Mouse (Mus musculus) ES-CJ7 (cell line): ENCODE measurements around the gene Gm12253.

Experiments used
- DNase-seq: peaks from one replicate; pipeline ENCODE4 v3.0.0; 2011; ENCODE audit warnings: low read depth, low spot score

The Gm12253 gene

GRCm38 (mm10) chr11:58432259-58432658 is at the start of gene Gm12253:
Gene Gm12253, plus strand, starts transcription at chr11:58432559.
- DNase-seq: no peak

- DNase-seq: no peak
Measured at GRCm38 (mm10) chr11:58399985-58400645, 32.2 kb upstream of the Gm12253 start.

DNA sequence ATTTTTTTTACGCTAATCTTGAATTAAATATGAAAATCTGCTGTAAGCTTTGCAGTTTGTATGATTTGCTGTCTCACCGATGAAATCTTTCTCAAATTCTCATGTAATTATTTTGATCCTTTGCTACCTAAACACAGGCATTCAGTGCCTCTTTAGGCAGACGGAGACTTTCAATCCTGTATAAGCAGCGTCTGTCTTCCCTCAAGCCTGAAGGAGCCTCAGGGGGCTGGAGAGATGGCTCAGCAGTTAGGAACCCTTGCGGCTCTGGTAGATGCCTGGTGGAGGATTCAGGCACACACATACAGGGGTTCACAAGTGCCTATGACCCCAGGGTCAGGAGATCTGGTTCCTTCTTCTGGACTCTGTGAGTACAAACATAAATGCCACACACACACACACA is 31.7 kb upstream of the Gm12253 start:
- no peak for DNase-seq

GRCm38 (mm10) chr11:58408066-58408465 is 24.3 kb upstream of the Gm12253 start:
- no peak for DNase-seq

DNA sequence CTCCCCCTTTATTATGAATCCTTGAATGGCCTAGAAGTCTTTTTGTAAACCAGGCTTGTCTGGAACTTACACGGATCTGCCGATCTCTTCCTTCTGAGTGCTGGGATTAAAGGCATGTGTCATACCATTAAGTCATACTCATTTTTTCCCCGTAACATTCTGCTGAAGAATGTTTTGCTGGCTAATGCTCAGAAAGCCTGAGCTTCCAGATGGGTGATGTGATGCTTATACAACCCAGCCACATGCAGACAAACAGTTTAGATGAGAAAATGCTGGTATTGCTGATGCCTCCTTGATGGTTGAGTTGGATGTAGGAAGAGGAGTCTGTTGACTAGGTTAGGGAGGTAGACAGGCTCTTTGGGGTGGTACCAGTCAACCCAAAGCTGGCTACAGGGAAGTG is 14.0 kb upstream of the Gm12253 start:
- no peak for DNase-seq

DNA sequence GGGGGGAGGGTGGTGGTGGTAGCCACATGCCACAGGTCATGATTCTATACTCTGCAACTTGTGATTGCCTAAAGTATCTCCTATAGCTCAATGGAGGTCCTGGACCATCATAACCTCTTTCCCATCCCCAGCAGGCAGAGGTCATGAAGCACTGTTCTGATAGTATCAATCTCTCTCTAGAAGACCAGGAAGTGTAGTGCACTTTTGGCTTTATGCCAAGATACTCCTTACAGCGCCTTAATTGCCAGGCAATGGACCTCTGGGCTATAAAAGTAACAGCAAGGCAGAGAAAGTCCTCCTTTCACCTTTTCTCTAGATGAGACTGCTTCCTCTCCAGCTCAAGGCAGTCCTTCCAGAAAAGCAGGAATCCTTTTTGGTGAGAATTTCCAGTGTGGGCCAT is 11.5 kb upstream of the Gm12253 start, which contains the start of gene 1810065E05Rik:
1810065E05Rik (plus strand) TSS at position 297 of the 400 bp plus-strand sequence.
- no peak for DNase-seq

GRCm38 (mm10) chr11:58437866-58438265 is 5.5 kb downstream of the Gm12253 start:
- no peak for DNase-seq

- DNase-seq: no peak
Measured at GRCm38 (mm10) chr11:58452759-58453158, 20.4 kb downstream of the Gm12253 start, which contains the start of gene Lypd9. Gene Lypd9, minus strand, starts transcription at chr11:58452923.

GRCm38 (mm10) chr11:58453592-58453991 is 21.2 kb downstream of the Gm12253 start:
- no peak for DNase-seq

DNA sequence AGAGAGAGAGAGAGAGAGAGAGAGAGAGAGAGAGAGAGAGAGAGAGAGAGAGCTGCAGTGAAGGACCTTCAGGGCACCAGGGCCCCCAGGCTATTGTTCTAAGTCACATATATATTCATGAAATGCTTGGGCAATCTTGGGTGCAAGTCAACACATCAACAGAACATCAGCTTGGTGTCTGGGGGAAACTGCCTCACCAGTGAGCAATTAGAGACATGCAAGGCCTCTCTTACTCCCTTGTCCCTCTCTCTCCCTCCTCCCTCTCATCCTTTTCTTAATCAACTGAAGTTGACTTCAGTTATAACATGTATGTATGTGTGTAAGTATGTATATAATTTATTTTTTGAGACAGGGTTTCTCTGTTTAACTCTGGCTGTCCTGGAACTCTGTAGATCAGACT is 29.8 kb downstream of the Gm12253 start, which contains the start of gene Olfr30:
Olfr30 (minus strand) TSS at position 101 of the 400 bp plus-strand sequence.
- no peak for DNase-seq
